Mouse (Mus musculus) layer of hippocampus, postnatal 14 days (tissue): Measurements from ENCODE around the gene Cnot9. TPM values are rescaled to one million over a fixed set of nuclear protein-coding genes. Genes with fewer than 3 reads are reported as not detected.

Source experiments
- total RNA-seq, 2 experiments: library from RNA; stranded (reverse); gene quantifications; 2 replicates each; pipeline ENCODE4 v1.2.3; 2021

Gene Cnot9
- total RNA-seq, 2 experiments from 2014 or later, result 30.5 to 33.4 TPM

Other genes with a start within 250 kb of the Cnot9 start
- gene Gpbar1, start 227.5 kb upstream of the Cnot9 start, total RNA-seq, result not detected
- 100 to 1,000 TPM; 143 to 145 TPM for gene Aamp, start 221.3 kb upstream of the Cnot9 start, total RNA-seq
- 100 to 1,000 TPM; 143 to 157 TPM for gene Pnkd, start 221.1 kb upstream of the Cnot9 start, total RNA-seq
- 10 to 100 TPM; 19.5 to 19.7 TPM for gene Tmbim1, start 200.4 kb upstream of the Cnot9 start, total RNA-seq
- 1 to 10 TPM; 1.1 to 1.8 TPM for gene Catip, start 143.9 kb upstream of the Cnot9 start, total RNA-seq
- 1 to 10 TPM; 1.6 to 5.3 TPM for gene Slc11a1, start 130.9 kb upstream of the Cnot9 start, total RNA-seq
- 10 to 100 TPM; 23.8 to 28.2 TPM for gene Ctdsp1, start 114.5 kb upstream of the Cnot9 start, total RNA-seq
- gene Vil1, start 96.7 kb upstream of the Cnot9 start, total RNA-seq, result 1 to 10 TPM in 1 of 2 experiments, under 1 TPM in 1; 0.62 to 1.2 TPM
- 10 to 100 TPM; 19.4 to 19.9 TPM for gene Plcd4, start 36.8 kb downstream of the Cnot9 start, total RNA-seq
- 10 to 100 TPM; 21.6 to 21.7 TPM for gene Usp37, start 38.2 kb downstream of the Cnot9 start, total RNA-seq
- gene Zfp142, start 82.2 kb downstream of the Cnot9 start, total RNA-seq, result 10 to 100 TPM; 24.0 to 25.5 TPM
- gene Bcs1l, start 82.2 kb downstream of the Cnot9 start, total RNA-seq, result 10 to 100 TPM; 22.6 to 25.7 TPM
- gene Rnf25, start 95.3 kb downstream of the Cnot9 start, total RNA-seq, result 10 to 100 TPM; 50.9 to 51.6 TPM
- gene Stk36, start 95.4 kb downstream of the Cnot9 start, total RNA-seq, result 1 to 10 TPM; 6.2 to 7.3 TPM
- 10 to 100 TPM; 23.3 to 23.8 TPM for gene Ttll4, start 155.7 kb downstream of the Cnot9 start, total RNA-seq
- gene Cyp27a1, start 207.5 kb downstream of the Cnot9 start, total RNA-seq, result 1 to 10 TPM; 1.1 to 2.6 TPM
- gene Prkag3, start 243.2 kb downstream of the Cnot9 start, total RNA-seq, result under 1 TPM; 0.14 to 0.55 TPM